In genomic region chr1:37177874-37178273, GRCm38 (mm10) we compare ENCODE assay signal across 24 mouse cellular contexts. TPM values are rescaled to one million over a fixed set of nuclear protein-coding genes. Genes with fewer than 3 reads are reported as not detected.
DNase-seq lines count a peak whose midpoint lies in the region; ATAC-seq and TF ChIP-seq lines count a peak whose summit lies in the region.
"Had no signal": no experiment of that assay in that cellular context is flagged by ENCODE, and none has a peak within 500 bp of the region (broad histone marks: within the 10 kb centered on the region; RNA-seq: fewer than 3 reads in every experiment).

No protein-coding gene starts in this region.

- H3K27me3 ChIP-seq in intestine, postnatal 0 days (replicated peaks; ENCODE audit: control insufficient read depth, insufficient read depth, low read length) = no peaks in the 10 kb centered on the region
- H3K27me3 ChIP-seq in intestine, embryonic 16.5 days (replicated peaks; ENCODE audit: control insufficient read depth, insufficient read depth, low read length) = no peaks in the 10 kb centered on the region
- H3K27me3 ChIP-seq in CH12.LX (replicated peaks) = no peaks in the 10 kb centered on the region
- H3K27me3 ChIP-seq: forebrain, embryonic 15.5 days; hindbrain, embryonic 13.5 days; limb, embryonic 12.5 days had no signal

- H3K9me3 ChIP-seq in intestine, postnatal 0 days (ENCODE audit: control insufficient read depth) = no peaks in the 10 kb centered on the region
- no peaks in the 10 kb centered on the region for H3K9me3 ChIP-seq in intestine, embryonic 16.5 days (ENCODE audit: control insufficient read depth, low read length)
- no peaks in the 10 kb centered on the region for H3K9me3 ChIP-seq in CH12.LX (replicated peaks; ENCODE audit: low read length)
- H3K9me3 ChIP-seq: forebrain, embryonic 15.5 days; hindbrain, embryonic 13.5 days; limb, embryonic 12.5 days had no signal

- no peak overlapping the region for H3K4me2 ChIP-seq in intestine, postnatal 0 days (replicated peaks; ENCODE audit: low read depth)
- no peak overlapping the region for H3K4me2 ChIP-seq in intestine, embryonic 16.5 days (ENCODE audit: low read depth, low read length)
- H3K4me2 ChIP-seq in CH12.LX (ENCODE audit: insufficient read depth, low read depth, poor library complexity, severe bottlenecking) = no peak overlapping the region
- H3K4me2 ChIP-seq: forebrain, embryonic 15.5 days; hindbrain, embryonic 13.5 days; limb, embryonic 12.5 days had no signal

- TF ChIP-seq RAD21 in CH12.LX (IDR thresholded peaks at IDR 0.05; ENCODE audit: low read depth, low read length) = peak; percentile 38

- H3K36me3 ChIP-seq in intestine, postnatal 0 days (ENCODE audit: control insufficient read depth, insufficient read depth) = no peaks in the 10 kb centered on the region
- H3K36me3 ChIP-seq in intestine, embryonic 16.5 days (ENCODE audit: control insufficient read depth, insufficient read depth, low read length) = no peaks in the 10 kb centered on the region
- no peaks in the 10 kb centered on the region for H3K36me3 ChIP-seq in CH12.LX (replicated peaks in 1 of 2; ENCODE audit: control insufficient read depth in 1 of 2, insufficient read depth in 1 of 2, low read length in 1 of 2)
- H3K36me3 ChIP-seq: forebrain, embryonic 15.5 days; hindbrain, embryonic 13.5 days; limb, embryonic 12.5 days had no signal

- TF ChIP-seq EP300 in CH12.LX (IDR thresholded peaks at IDR 0.05; ENCODE audit: low read length) = no peak

- H3K4me1 ChIP-seq in intestine, postnatal 0 days (replicated peaks; ENCODE audit: control insufficient read depth, insufficient read depth, low read length) = no peaks in the 10 kb centered on the region
- no peaks in the 10 kb centered on the region for H3K4me1 ChIP-seq in intestine, embryonic 16.5 days (ENCODE audit: control insufficient read depth, insufficient read depth, low read length)
- H3K4me1 ChIP-seq in CH12.LX (ENCODE audit: control insufficient read depth in 1 of 2, insufficient read depth in 2 of 2) = peaks cover 0 to 6% of the 10 kb centered on the region in 2 experiments; a peak in 1 of 4 replicates
- H3K4me1 ChIP-seq: forebrain, embryonic 15.5 days; hindbrain, embryonic 13.5 days; limb, embryonic 12.5 days; megakaryocyte, embryonic 14.5 days had no signal

- in situ Hi-C loops in CH12.LX (cut with MboI; ENCODE audit: low pct_ligation_motif_present, low pct_unique_long_range_greater_than_20kb, low sequenced_read_pairs) = no loop called here

- H3K79me2 ChIP-seq in CH12.LX (replicated peaks; ENCODE audit: control insufficient read depth, extremely low read depth, insufficient read depth, poor library complexity, severe bottlenecking) = no peaks in the 10 kb centered on the region

- no peak for ATAC-seq in intestine, postnatal 0 days
- no peak for ATAC-seq in intestine, embryonic 16.5 days
- ATAC-seq: forebrain, embryonic 15.5 days; midbrain, embryonic 16.5 days had no signal

- dilution Hi-C loops in CH12.LX (cut with MboI; ENCODE audit: extremely low pct_ligation_motif_present, extremely low pct_unique_long_range_greater_than_20kb, low sequenced_read_pairs) = no loop called here

- peak; percentile 62 for TF ChIP-seq CTCF in intestine, postnatal 0 days (IDR thresholded peaks at IDR 0.05; ENCODE audit: low read depth)
- peak; percentile 29; the same call in 1 of the 2 replicates for TF ChIP-seq CTCF in left cerebral cortex, adult 2 months (IDR thresholded peaks at IDR 0.05)
- peak in 1 of 2 experiments; percentile 38; a peak in 2 of 4 replicates for TF ChIP-seq CTCF in CH12.LX (conservative IDR thresholded peaks at IDR 0.05 in 1 of 2, IDR thresholded peaks at IDR 0.05 in 1 of 2; ENCODE audit: low read depth in 2 of 2, low read length in 2 of 2)

- no peak for TF ChIP-seq POLR2A in CH12.LX (IDR thresholded peaks at IDR 0.05; ENCODE audit: low read depth, low read length)

- no peak overlapping the region for H3K4me3 ChIP-seq in intestine, postnatal 0 days (ENCODE audit: low read depth, low read length)
- no peak overlapping the region for H3K4me3 ChIP-seq in intestine, embryonic 16.5 days (ENCODE audit: low read length)
- no peak overlapping the region for H3K4me3 ChIP-seq in left cerebral cortex, adult 2 months
- no peak overlapping the region for H3K4me3 ChIP-seq in CH12.LX (replicated peaks in 1 of 3; ENCODE audit: low read depth in 2 of 3, low read length in 2 of 3, poor library complexity in 1 of 3)
- H3K4me3 ChIP-seq: erythroblast, embryonic 14.5 days; forebrain, embryonic 15.5 days; hindbrain, embryonic 13.5 days; limb, embryonic 12.5 days had no signal

- H3K9ac ChIP-seq in intestine, postnatal 0 days (ENCODE audit: low read depth, low read length) = no peak overlapping the region
- no peak overlapping the region for H3K9ac ChIP-seq in intestine, embryonic 16.5 days (ENCODE audit: low read depth, low read length)
- no peak overlapping the region for H3K9ac ChIP-seq in CH12.LX (ENCODE audit: insufficient read depth, low read depth)
- H3K9ac ChIP-seq: forebrain, embryonic 15.5 days; hindbrain, embryonic 13.5 days; limb, embryonic 12.5 days; liver, embryonic 14.5 days had no signal

- H3K27ac ChIP-seq in intestine, postnatal 0 days (ENCODE audit: low read depth, low read length) = no peak overlapping the region
- no peak overlapping the region for H3K27ac ChIP-seq in intestine, embryonic 16.5 days (ENCODE audit: low read length)
- no peak overlapping the region for H3K27ac ChIP-seq in left cerebral cortex, adult 2 months
- H3K27ac ChIP-seq in CH12.LX (ENCODE audit: insufficient read depth, low read depth) = no peak overlapping the region
- H3K27ac ChIP-seq: forebrain, embryonic 15.5 days; hindbrain, embryonic 13.5 days; limb, embryonic 12.5 days; liver, embryonic 14.5 days had no signal

- 86% methylated on average over 2 of the region's 2 CpGs for WGBS in intestine, postnatal 0 days
- 84% methylated on average over 2 of the region's 2 CpGs for WGBS in intestine, embryonic 16.5 days

- intact Hi-C loops in left cerebral cortex, adult 2 months (cut with DNase I) = loop anchor here (5.0 kb wide), 1 partner anchor 396 kb away; no protein-coding TSS in a partner anchor

- DNase-seq in left cerebral cortex, adult 2 months (ENCODE audit: extremely low spot score in 1 of 2, low spot score in 2 of 2) = no peak
- DNase-seq in left cerebral cortex, adult 8-10 months (ENCODE audit: low spot score in 2 of 2) = no peak
- peak; percentile 1 for DNase-seq in 416B (ENCODE audit: low read depth)
- no peak for DNase-seq in CH12.LX (ENCODE audit: extremely low read depth)
- no peak for DNase-seq in retina, embryonic 14.5 days (ENCODE audit: low spot score)
- DNase-seq: adrenal gland, adult 8-10 months; cerebellum, adult 11-12 months; cerebellum, postnatal 25 days; gastrocnemius, postnatal 10 days; heart, adult 18-20 months; heart, postnatal 10 days; kidney, adult 11 months; lung, postnatal 14 days; thymus, postnatal 36 days had no signal

TF ChIP-seq in CH12.LX, 34 proteins besides CTCF, POLR2A, EP300 and RAD21:
- TF ChIP-seq SMC3 (IDR thresholded peaks at IDR 0.05; ENCODE audit: low read depth, low read length) = peak; percentile 30
- TF ChIP-seq GABPA (IDR thresholded peaks at IDR 0.05; ENCODE audit: insufficient replicate concordance, low read depth, low read length) = no peak

RNA-seq across cellular contexts. Expression of gene Cnga3, which starts 36.4 kb away (rescaled TPM):
- polyA plus RNA-seq in intestine, postnatal 0 days (2015; fragmentation: Nextera tagmentation; extraction: Ambion mirVana) = 0.42 and 0.47 TPM in 2 replicates
- 0.12 and 0.21 TPM in 2 replicates for polyA plus RNA-seq in intestine, embryonic 16.5 days (2015; fragmentation: Nextera tagmentation; extraction: Ambion mirVana)
- under 1 TPM; 0.09 to 0.16 TPM for total RNA-seq in left cerebral cortex, adult 2 months (2021)
- total RNA-seq in left cerebral cortex, adult 8-10 months (2022) = under 1 TPM; 0.11 to 0.46 (median 0.27) TPM
- total RNA-seq in CH12.LX (2012; rRNA removed) (0.04 and 0.08 TPM in 2 replicates), CH12.LX (2014; rRNA removed) (0.22 and 0.30 TPM in 2 replicates)
- polyA plus RNA-seq in CH12.LX (2012; ENCODE audit: insufficient read length, low read depth) = 0.31 and 0.36 TPM in 2 replicates
- polyA plus RNA-seq: erythroblast, embryonic 14.5 days; hindbrain, embryonic 13.5 days; limb, embryonic 12.5 days; liver, embryonic 14.5 days; neural tube, embryonic 11.5 days had no signal
